ENCODE assay signal across 34 mouse cellular contexts in genomic region chr9:105764127-105764526, GRCm38 (mm10).
DNase-seq lines count a peak whose midpoint lies in the region; ATAC-seq and TF ChIP-seq lines count a peak whose summit lies in the region.
"Had no signal": no experiment of that assay in that cellular context is flagged by ENCODE, and none has a peak within 500 bp of the region (broad histone marks: within the 10 kb centered on the region; RNA-seq: fewer than 3 reads in every experiment).

No protein-coding gene starts in this region.

- TF ChIP-seq CTCF in lung, embryonic 14.5 days (IDR thresholded peaks at IDR 0.05; ENCODE audit: low read depth): no peak

- H3K9ac ChIP-seq in embryonic facial prominence, embryonic 12.5 days: no peak overlapping the region
- no peak overlapping the region for H3K9ac ChIP-seq in lung, embryonic 14.5 days
- H3K9ac ChIP-seq: embryonic facial prominence, embryonic 13.5 days; forebrain, postnatal 0 days; heart, embryonic 12.5 days; hindbrain, embryonic 15.5 days; kidney, embryonic 15.5 days; limb, embryonic 12.5 days; liver, embryonic 15.5 days; neural tube, embryonic 12.5 days had no signal

- no peaks in the 10 kb centered on the region for H3K9me3 ChIP-seq in embryonic facial prominence, embryonic 12.5 days
- H3K9me3 ChIP-seq in embryonic facial prominence, embryonic 10.5 days: no peaks in the 10 kb centered on the region
- H3K9me3 ChIP-seq in lung, embryonic 14.5 days (ENCODE audit: low read depth, low read length): no peaks in the 10 kb centered on the region
- H3K9me3 ChIP-seq: embryonic facial prominence, embryonic 13.5 days; heart, embryonic 12.5 days; hindbrain, embryonic 10.5 days; hindbrain, embryonic 15.5 days; kidney, embryonic 15.5 days; limb, embryonic 12.5 days; liver, embryonic 15.5 days; neural tube, embryonic 12.5 days had no signal

- H3K4me1 ChIP-seq in embryonic facial prominence, embryonic 12.5 days: no peaks in the 10 kb centered on the region
- H3K4me1 ChIP-seq in embryonic facial prominence, embryonic 10.5 days: peaks cover 5% of the 10 kb centered on the region
- no peaks in the 10 kb centered on the region for H3K4me1 ChIP-seq in lung, embryonic 14.5 days (ENCODE audit: insufficient read depth)
- H3K4me1 ChIP-seq: hindbrain, embryonic 10.5 days; hindbrain, embryonic 15.5 days; liver, embryonic 15.5 days; neural tube, embryonic 12.5 days had no signal

- WGBS in embryonic facial prominence, embryonic 12.5 days: 47% methylated on average over 5 of the region's 5 CpGs
- WGBS in embryonic facial prominence, embryonic 10.5 days: 66% methylated on average over 5 of the region's 5 CpGs
- WGBS in lung, embryonic 14.5 days: 46% methylated on average over 5 of the region's 5 CpGs

- H3K27me3 ChIP-seq in embryonic facial prominence, embryonic 12.5 days: no peaks in the 10 kb centered on the region
- no peaks in the 10 kb centered on the region for H3K27me3 ChIP-seq in embryonic facial prominence, embryonic 10.5 days (replicated peaks; ENCODE audit: low read depth, poor library complexity, severe bottlenecking)
- no peaks in the 10 kb centered on the region for H3K27me3 ChIP-seq in lung, embryonic 14.5 days (ENCODE audit: insufficient read depth, low read length)
- H3K27me3 ChIP-seq: embryonic facial prominence, embryonic 13.5 days; heart, embryonic 12.5 days; hindbrain, embryonic 15.5 days; kidney, embryonic 15.5 days; limb, embryonic 12.5 days; liver, embryonic 15.5 days; neural tube, embryonic 12.5 days; Patski had no signal

- no peaks in the 10 kb centered on the region for H3K36me3 ChIP-seq in embryonic facial prominence, embryonic 12.5 days
- no peaks in the 10 kb centered on the region for H3K36me3 ChIP-seq in embryonic facial prominence, embryonic 10.5 days (replicated peaks)
- H3K36me3 ChIP-seq in lung, embryonic 14.5 days (ENCODE audit: insufficient read depth): no peaks in the 10 kb centered on the region
- H3K36me3 ChIP-seq: embryonic facial prominence, embryonic 13.5 days; G1E; heart, embryonic 12.5 days; hindbrain, embryonic 10.5 days; hindbrain, embryonic 15.5 days; kidney, embryonic 15.5 days; limb, embryonic 12.5 days; liver, embryonic 15.5 days; neural tube, embryonic 12.5 days had no signal

- DNase-seq in embryonic facial prominence, embryonic 10.5 days (ENCODE audit: low spot score): no peak
- DNase-seq in lung, embryonic 14.5 days: peak; percentile 66
- DNase-seq in lung, postnatal 4 days: no peak
- DNase-seq in lung, postnatal 36 days: peak; percentile 63
- DNase-seq in yolk sac, embryonic 10.5 days (ENCODE audit: low spot score): peak; percentile 22
- no peak for DNase-seq in Muller cell, postnatal 12 days (ENCODE audit: inconsistent ontology term)
- DNase-seq in gastrocnemius, adult 8-10 months (ENCODE audit: low spot score in 2 of 2): no peak
- DNase-seq: adrenal gland, postnatal 14 days; cerebellum, adult 11 months; cerebellum, adult 9-10 months; cerebellum, postnatal 36 days; forebrain, postnatal 0 days; gastrocnemius, postnatal 36 days; heart, adult 18-20 months; heart, postnatal 10 days; kidney, adult 18-20 months; kidney, postnatal 25 days; right cerebral cortex, adult 18-20 months; spleen, adult 18-20 months had no signal

- ATAC-seq in embryonic facial prominence, embryonic 12.5 days (ENCODE audit: insufficient number of reproducible peaks, insufficient read depth, low FRiP score, low TSS enrichment): peak; percentile 28; the same call in 1 of the 2 replicates
- peak; percentile 91 for ATAC-seq in lung, embryonic 14.5 days (ENCODE audit: insufficient read depth)
- ATAC-seq: forebrain, postnatal 0 days; midbrain, embryonic 16.5 days; Patski had no signal

- no peak overlapping the region for H3K4me3 ChIP-seq in embryonic facial prominence, embryonic 12.5 days
- H3K4me3 ChIP-seq in embryonic facial prominence, embryonic 10.5 days: no peak overlapping the region
- no peak overlapping the region for H3K4me3 ChIP-seq in lung, embryonic 14.5 days (ENCODE audit: low read depth, low read length)
- H3K4me3 ChIP-seq: embryonic facial prominence, embryonic 13.5 days; erythroblast, embryonic 14.5 days; heart, embryonic 12.5 days; hindbrain, embryonic 10.5 days; hindbrain, embryonic 15.5 days; kidney, embryonic 15.5 days; limb, embryonic 12.5 days; liver, embryonic 15.5 days; myocyte; neural tube, embryonic 12.5 days had no signal

- no peak overlapping the region for H3K27ac ChIP-seq in embryonic facial prominence, embryonic 12.5 days
- no peak overlapping the region for H3K27ac ChIP-seq in embryonic facial prominence, embryonic 10.5 days (replicated peaks)
- H3K27ac ChIP-seq in lung, embryonic 14.5 days (ENCODE audit: low read depth): peak overlapping the region; percentile 63
- H3K27ac ChIP-seq: hindbrain, embryonic 10.5 days; hindbrain, embryonic 15.5 days; kidney, embryonic 15.5 days; limb, embryonic 12.5 days; liver, embryonic 15.5 days; neural tube, embryonic 12.5 days had no signal

- H3K4me2 ChIP-seq in embryonic facial prominence, embryonic 12.5 days (replicated peaks): no peak overlapping the region
- H3K4me2 ChIP-seq in lung, embryonic 14.5 days: no peak overlapping the region
- H3K4me2 ChIP-seq: embryonic facial prominence, embryonic 13.5 days; heart, embryonic 12.5 days; hindbrain, embryonic 15.5 days; kidney, embryonic 15.5 days; limb, embryonic 12.5 days; liver, embryonic 15.5 days; midbrain, embryonic 11.5 days; neural tube, embryonic 12.5 days had no signal

Comparison
In these comparisons a context has a peak if more than half of its experiments do, and no peak if none do; other contexts are left out.
1. DNase-seq: peak in lung, embryonic 14.5 days (single experiment), lung, postnatal 36 days (single experiment) and yolk sac, embryonic 10.5 days (single experiment); none in embryonic facial prominence, embryonic 10.5 days (single experiment), lung, postnatal 4 days (0 of 2), Muller cell, postnatal 12 days (single experiment) and gastrocnemius, adult 8-10 months (0 of 2).